Mouse (Mus musculus) midbrain, postnatal 0 days (tissue): ENCODE results near the gene Agl. TPM values are rescaled to one million over a fixed set of nuclear protein-coding genes. Genes with fewer than 3 reads are reported as not detected.
"Not testable (repeated sequence)": the region's sequence is repeated elsewhere in the genome, so short reads cannot be mapped to it uniquely, and the experiment has no call there.

ENCODE experiments used
- ATAC-seq: fragments of 200-750 bp; cut with Nextera tagmentation; 2 replicates; pipeline ENCODE4 v1.8.0; 2017; ENCODE audit warnings: moderate number of reproducible peaks, mild to moderate bottlenecking, moderate TSS enrichment, moderate library complexity; ENCODE audit not compliant: low FRiP score
- DNase-seq: peaks from one replicate; pipeline ENCODE4 v3.0.0-alpha.2; 2015; ENCODE audit warnings: low spot score
- H3K27ac ChIP-seq: fragments of 300-500 bp; sonication (generic); 2 replicates; pipeline ENCODE4 v1.5.1; 2014; ENCODE audit warnings: low read depth, mild to moderate bottlenecking, low read length, mixed read lengths
- H3K27me3 ChIP-seq: fragments of 300-500 bp; sonication (generic); 2 replicates; pipeline ENCODE4 v1.6.1; 2014; ENCODE audit warnings: low read length, control low read depth, mixed read lengths; ENCODE audit not compliant: insufficient read depth
- H3K36me3 ChIP-seq: fragments of 300-500 bp; sonication (generic); 2 replicates; pipeline ENCODE4 v1.6.1; 2014; ENCODE audit warnings: low read length, control low read depth, mixed read lengths; ENCODE audit not compliant: insufficient read depth
- H3K4me1 ChIP-seq: fragments of 300-500 bp; sonication (generic); 2 replicates; pipeline ENCODE4 v1.6.1; 2014; ENCODE audit warnings: mild to moderate bottlenecking, control low read depth, antibody characterized with exemption, low read length, mixed read lengths; ENCODE audit not compliant: insufficient read depth
- H3K4me2 ChIP-seq: fragments of 300-500 bp; sonication (generic); 2 replicates; pipeline ENCODE4 v1.6.1; 2014; ENCODE audit warnings: low read depth, mild to moderate bottlenecking, low read length, mixed read lengths; ENCODE audit not compliant: poor library complexity, severe bottlenecking
- H3K4me3 ChIP-seq: fragments of 300-500 bp; sonication (generic); 2 replicates; pipeline ENCODE4 v1.5.1; 2014; ENCODE audit warnings: low read depth, mild to moderate bottlenecking, low read length, moderate library complexity
- H3K9ac ChIP-seq: fragments of 300-500 bp; sonication (generic); replicated peaks from 2 replicates; pipeline ENCODE4 v1.6.1; 2014; ENCODE audit warnings: mild to moderate bottlenecking, low read length, moderate library complexity, mixed read lengths; ENCODE audit not compliant: poor library complexity, severe bottlenecking
- H3K9me3 ChIP-seq: fragments of 300-500 bp; sonication (generic); 2 replicates; pipeline ENCODE4 v1.6.1; 2016; ENCODE audit warnings: low read length, control low read depth
- CTCF ChIP-seq: IDR thresholded peaks from 2 replicates; pipeline ENCODE4 v1.5.1; 2016; ENCODE audit warnings: antibody characterized with exemption, mild to moderate bottlenecking
- WGBS: fragments of 180-500 bp; shearing (Covaris S2); extraction: QIAGEN DNeasy Blood & Tissue Kit; methylation state at CpG from one replicate; pipeline ENCODE4 v1.1.7; 2014; 5-methylcytosine and 5-hydroxymethylcytosine counted together
- polyA plus RNA-seq: library from polyadenylated mRNA; unstranded; fragments of >200 nt; fragmentation: Nextera tagmentation; extraction: Ambion mirVana; gene quantifications from 2 replicates; pipeline ENCODE4 v1.2.1, GENCODE M21; 2015
- total RNA-seq: library from RNA; depleted of rRNA; stranded (reverse); fragments of >200 nt; gene quantifications from 2 replicates; pipeline ENCODE4 v1.2.3, GENCODE M21; 2014

Gene Agl
- total and polyA plus RNA-seq, 2 experiments from 2014 or later: 12.5 to 18.9 TPM

- no peak overlapping the region for H3K4me3 ChIP-seq
- no peak for DNase-seq
- no peak overlapping the region for H3K4me2 ChIP-seq
- ATAC-seq: no peak
- H3K9ac ChIP-seq: no peak overlapping the region
- H3K4me1 ChIP-seq: no peaks in the 10 kb centered on the region
- WGBS: 75% methylated on average over 4 of the region's 4 CpGs
- TF ChIP-seq CTCF: no peak
- H3K27me3 ChIP-seq: no peaks in the 10 kb centered on the region
- H3K36me3 ChIP-seq: no peaks in the 10 kb centered on the region
- H3K9me3 ChIP-seq: no peaks in the 10 kb centered on the region
- no peak overlapping the region for H3K27ac ChIP-seq
Observed at GRCm38 (mm10) chr3:116826471-116827215, 18.7 kb upstream of the Agl start.

- ATAC-seq (no peak), DNase-seq (no peak)
- TF ChIP-seq CTCF: no peak
- Histone ChIP-seq H3K9ac (no peak overlapping the region), H3K9me3 (no peaks in the 10 kb centered on the region), H3K27ac (no peak overlapping the region), H3K4me2 (no peak overlapping the region), H3K36me3 (no peaks in the 10 kb centered on the region), H3K4me1 (no peaks in the 10 kb centered on the region), H3K27me3 (no peaks in the 10 kb centered on the region), H3K4me3 (no peak overlapping the region)
- 94% methylated on average over 7 of the region's 7 CpGs for WGBS
Observed at GRCm38 (mm10) chr3:116817231-116817630, 9.3 kb upstream of the Agl start.

GRCm38 (mm10) chr3:116816674-116817215 is 8.8 kb upstream of the Agl start:
- Histone ChIP-seq H3K4me2 (no peak overlapping the region), H3K36me3 (no peaks in the 10 kb centered on the region), H3K9ac (no peak overlapping the region), H3K27me3 (no peaks in the 10 kb centered on the region), H3K27ac (no peak overlapping the region), H3K4me3 (no peak overlapping the region), H3K4me1 (no peaks in the 10 kb centered on the region), H3K9me3 (no peaks in the 10 kb centered on the region)
- DNase-seq (no peak), ATAC-seq (no peak)
- 89% methylated on average over 3 of the region's 3 CpGs for WGBS
- TF ChIP-seq CTCF: no peak

GRCm38 (mm10) chr3:116815916-116816315 is 8.0 kb upstream of the Agl start:
- H3K4me3 ChIP-seq: no peak overlapping the region
- ATAC-seq (no peak), DNase-seq (no peak)
- H3K27me3 ChIP-seq: no peaks in the 10 kb centered on the region
- 59% methylated on average over 4 of the region's 4 CpGs for WGBS
- H3K27ac ChIP-seq: no peak overlapping the region
- TF ChIP-seq CTCF: no peak
- H3K9ac ChIP-seq: no peak overlapping the region
- H3K4me2 ChIP-seq: no peak overlapping the region
- no peaks in the 10 kb centered on the region for H3K36me3 ChIP-seq
- no peaks in the 10 kb centered on the region for H3K9me3 ChIP-seq
- H3K4me1 ChIP-seq: no peaks in the 10 kb centered on the region

- Histone ChIP-seq H3K27me3 (no peaks in the 10 kb centered on the region), H3K4me2 (no peak overlapping the region), H3K4me3 (no peak overlapping the region), H3K27ac (no peak overlapping the region), H3K4me1 (no peaks in the 10 kb centered on the region), H3K9ac (no peak overlapping the region), H3K9me3 (no peaks in the 10 kb centered on the region), H3K36me3 (no peaks in the 10 kb centered on the region)
- WGBS: 56% methylated on average over 6 of the region's 6 CpGs
- DNase-seq (no peak), ATAC-seq (no peak)
- TF ChIP-seq CTCF: no peak
Observed at GRCm38 (mm10) chr3:116815305-116815797, 7.4 kb upstream of the Agl start.

- WGBS: 96% methylated on average over 2 of the region's 2 CpGs
Observed at GRCm38 (mm10) chr3:116812946-116813345, 5.0 kb upstream of the Agl start.

GRCm38 (mm10) chr3:116810351-116810750 is 2.4 kb upstream of the Agl start:
- H3K4me3 ChIP-seq, H3K36me3 ChIP-seq, H3K9me3 ChIP-seq, H3K9ac ChIP-seq, H3K27ac ChIP-seq, H3K4me1 ChIP-seq, DNase-seq, H3K27me3 ChIP-seq, ATAC-seq, H3K4me2 ChIP-seq: not testable (repeated sequence)
- 80% methylated on average over 6 of the region's 6 CpGs for WGBS

More at GRCm38 (mm10) chr3:116812946-116813345, 5.0 kb upstream of the Agl start:
- no peak overlapping the region for H3K4me3 ChIP-seq
- no peak for TF ChIP-seq CTCF
- no peak for ATAC-seq
- H3K36me3 ChIP-seq: no peaks in the 10 kb centered on the region
- no peaks in the 10 kb centered on the region for H3K9me3 ChIP-seq
- H3K27ac ChIP-seq: no peak overlapping the region
- no peak for DNase-seq
- no peaks in the 10 kb centered on the region for H3K27me3 ChIP-seq
- H3K4me1 ChIP-seq: 0 out of 2 replicates have a peak, but pooled peaks cover 4% of the 10 kb centered on the region
- H3K9ac ChIP-seq: no peak overlapping the region
- no peak overlapping the region for H3K4me2 ChIP-seq
